Mouse (Mus musculus): ENCODE results near the gene Mapkapk5.

The Mapkapk5 gene

GRCm38 (mm10) chr5:121484801-121485200 is 60.9 kb downstream of the Mapkapk5 start:
- DNase-seq = no peak

- peak in 1 of 2 experiments; percentile 16 for DNase-seq
Observed at GRCm38 (mm10) chr5:121477680-121478079, 68.0 kb downstream of the Mapkapk5 start.

GRCm38 (mm10) chr5:121476040-121476439 is 69.7 kb downstream of the Mapkapk5 start:
- DNase-seq = no peak

All from spleen, adult 18-20 months (tissue).